Comparison of ENCODE assay signal across 8 mouse cellular contexts in the genomic region with DNA sequence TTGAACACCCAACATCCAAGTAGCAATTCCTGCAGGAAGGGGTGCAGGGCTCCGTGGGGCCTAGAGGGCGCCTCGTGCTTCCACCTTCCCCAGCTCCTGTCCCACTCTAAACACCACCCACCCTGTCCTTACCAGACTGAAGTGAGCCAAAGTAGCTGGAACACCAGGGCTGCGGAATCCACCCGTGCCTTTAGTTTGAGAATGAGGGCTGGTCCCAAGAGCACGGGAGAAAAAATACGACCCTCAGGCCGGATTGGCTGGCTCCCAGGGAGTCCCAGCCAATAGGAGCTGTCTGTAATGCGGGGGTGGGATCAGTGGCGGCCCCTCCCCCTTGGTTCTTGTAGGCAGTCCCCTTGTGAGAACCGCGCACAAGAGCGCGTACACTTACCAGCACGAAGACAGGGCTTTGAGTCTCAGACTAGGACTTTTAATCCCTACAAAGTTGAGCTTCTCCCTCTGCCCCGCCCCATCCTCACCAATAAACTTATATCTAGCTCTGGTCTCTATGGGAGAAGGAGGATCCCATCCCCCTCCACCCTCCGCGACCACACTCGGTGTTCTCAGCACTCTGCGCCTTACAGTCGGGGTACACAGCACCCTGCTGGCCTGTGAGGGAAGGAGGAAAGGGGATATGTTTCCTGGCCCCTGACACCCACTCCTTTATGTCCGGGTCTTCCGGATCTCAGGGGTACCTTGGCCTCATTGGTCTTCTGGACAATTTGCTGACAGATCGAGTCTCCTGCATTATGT. TPM values are rescaled to one million over a fixed set of nuclear protein-coding genes. Genes with fewer than 3 reads are reported as not detected.
DNase-seq lines count a peak whose midpoint lies in the region; ATAC-seq and TF ChIP-seq lines count a peak whose summit lies in the region.
"Had no signal": no experiment of that assay in that cellular context is flagged by ENCODE, and none has a peak within 500 bp of the region (broad histone marks: within the 10 kb centered on the region; RNA-seq: fewer than 3 reads in every experiment).

Cox6b2 (minus strand) TSS at position 274 of the 750 bp plus-strand sequence.

- no peak within 1 kb of the TSS; the same call in 1 of the 2 replicates for H3K27ac ChIP-seq in intestine, postnatal 0 days (ENCODE audit: low read depth, low read length)
- H3K27ac ChIP-seq in limb, embryonic 13.5 days, result peak within 1 kb of the TSS; percentile 53; the same call in 1 of the 2 replicates
- H3K27ac ChIP-seq in midbrain, embryonic 14.5 days (replicated peaks; ENCODE audit: low read depth, low read length), result no peak within 1 kb of the TSS

- H3K4me2 ChIP-seq in intestine, postnatal 0 days (replicated peaks; ENCODE audit: low read depth), result peak within 1 kb of the TSS; percentile 59
- H3K4me2 ChIP-seq in limb, embryonic 13.5 days (replicated peaks), result peak within 1 kb of the TSS; percentile 65
- H3K4me2 ChIP-seq in midbrain, embryonic 14.5 days (ENCODE audit: low read length), result peak within 1 kb of the TSS; percentile 50

- H3K9ac ChIP-seq in intestine, postnatal 0 days (ENCODE audit: low read depth, low read length), result no peak within 1 kb of the TSS
- peak within 1 kb of the TSS; percentile 56 for H3K9ac ChIP-seq in limb, embryonic 13.5 days
- no peak within 1 kb of the TSS for H3K9ac ChIP-seq in midbrain, embryonic 14.5 days (replicated peaks; ENCODE audit: low read length)

- peak; percentile 86 for DNase-seq in adrenal gland, postnatal 10 days
- DNase-seq in embryo, embryonic 9.5 days (ENCODE audit: extremely low spot score), result peak; percentile 90
- peak; percentile 53 to 54 for DNase-seq in heart, adult 18-20 months
- DNase-seq in midbrain, embryonic 14.5 days, result peak; percentile 88
- peak; percentile 62 for DNase-seq in spleen, adult 12 weeks (ENCODE audit: low spot score)

- H3K27me3 ChIP-seq in intestine, postnatal 0 days (replicated peaks; ENCODE audit: control insufficient read depth, insufficient read depth, low read length), result no peaks in the 10 kb centered on the region
- no peaks in the 10 kb centered on the region for H3K27me3 ChIP-seq in limb, embryonic 13.5 days
- H3K27me3 ChIP-seq in midbrain, embryonic 14.5 days (ENCODE audit: control insufficient read depth, insufficient read depth, low read length), result no peaks in the 10 kb centered on the region

- peak; percentile 57 for ATAC-seq in intestine, postnatal 0 days
- ATAC-seq in limb, embryonic 13.5 days (ENCODE audit: low FRiP score, low read depth), result peak; percentile 96
- ATAC-seq in midbrain, embryonic 14.5 days (ENCODE audit: low FRiP score, low TSS enrichment), result peak; percentile 91

- peak within 1 kb of the TSS; percentile 41 for H3K4me3 ChIP-seq in intestine, postnatal 0 days (ENCODE audit: low read depth, low read length)
- peak within 1 kb of the TSS; percentile 47 for H3K4me3 ChIP-seq in limb, embryonic 13.5 days
- H3K4me3 ChIP-seq in midbrain, embryonic 14.5 days (replicated peaks; ENCODE audit: low read depth, low read length), result peak within 1 kb of the TSS; percentile 28
- H3K4me3 ChIP-seq: myocyte had no signal

- no peaks in the 10 kb centered on the region for H3K4me1 ChIP-seq in intestine, postnatal 0 days (replicated peaks; ENCODE audit: control insufficient read depth, insufficient read depth, low read length)
- peaks cover 21% of the 10 kb centered on the region for H3K4me1 ChIP-seq in limb, embryonic 13.5 days
- H3K4me1 ChIP-seq in midbrain, embryonic 14.5 days (ENCODE audit: control insufficient read depth, insufficient read depth, low read length), result peaks cover 14% of the 10 kb centered on the region

- TF ChIP-seq CTCF in intestine, postnatal 0 days (IDR thresholded peaks at IDR 0.05; ENCODE audit: low read depth), result 0 out of 2 replicates have a peak, but pooled peaks have one; percentile 18

- whole genome bisulfite sequencing in intestine, postnatal 0 days, result 6% methylated on average over 24 of the region's 24 CpGs
- WGBS in limb, embryonic 13.5 days, result 4% methylated on average over 24 of the region's 24 CpGs
- WGBS in midbrain, embryonic 14.5 days, result 3% methylated on average over 24 of the region's 24 CpGs

- no peaks in the 10 kb centered on the region for H3K36me3 ChIP-seq in intestine, postnatal 0 days (ENCODE audit: control insufficient read depth, insufficient read depth)
- H3K36me3 ChIP-seq in limb, embryonic 13.5 days, result peaks cover 9% of the 10 kb centered on the region
- 0 out of 2 replicates have a peak, but pooled peaks cover 3% of the 10 kb centered on the region for H3K36me3 ChIP-seq in midbrain, embryonic 14.5 days (ENCODE audit: control insufficient read depth, insufficient read depth, low read length)

- H3K9me3 ChIP-seq in intestine, postnatal 0 days (ENCODE audit: control insufficient read depth), result no peaks in the 10 kb centered on the region
- H3K9me3 ChIP-seq in limb, embryonic 13.5 days, result no peaks in the 10 kb centered on the region
- no peaks in the 10 kb centered on the region for H3K9me3 ChIP-seq in midbrain, embryonic 14.5 days (ENCODE audit: control insufficient read depth, low read length)

RNA-seq across cellular contexts. Expression of gene Cox6b2, which starts in this region (rescaled TPM):
- 10 to 100 TPM; 28.5 to 39.2 TPM for total RNA-seq in adrenal gland, postnatal 10 days (2021)
- 1 to 10 TPM; 1.4 to 2.3 TPM for total RNA-seq in heart, adult 18-20 months (2021)
- 48.5 and 48.8 TPM in 2 replicates for polyA plus RNA-seq in intestine, postnatal 0 days (2015; fragmentation: Nextera tagmentation; extraction: Ambion mirVana)
- 67.5 and 68.6 TPM in 2 replicates for polyA plus RNA-seq in limb, embryonic 13.5 days (2015; fragmentation: Nextera tagmentation; extraction: Ambion mirVana)
- polyA plus RNA-seq in midbrain, embryonic 14.5 days (2014; fragmentation: Nextera tagmentation; extraction: Ambion mirVana), result 10.2 and 13.0 TPM in 2 replicates

Comparison
In these comparisons a context has a peak if more than half of its experiments do, and no peak if none do; other contexts are left out.
1. RNA of gene Cox6b2 (total RNA-seq): 28.5 to 39.2 TPM in adrenal gland, postnatal 10 days; 1.4 to 2.3 TPM in heart, adult 18-20 months; every median in the first group is over 4 times any median in the second.
2. Peak in every context shown above with its lines, with median percentiles within 50 percentile points of each other: DNase-seq, ATAC-seq, H3K4me2 ChIP-seq and H3K4me3 ChIP-seq.